Mouse (Mus musculus) olfactory bulb, adult 2 months (tissue): ENCODE data around the gene Cic.

Experiments
- CTCF ChIP-seq: fragments of 200-500 bp; IDR thresholded peaks from 2 replicates; pipeline ENCODE4 v1.5.1; 2012; ENCODE audit warnings: low read depth, mild to moderate bottlenecking, low read length, moderate library complexity; ENCODE audit not compliant: insufficient read depth
- POLR2A ChIP-seq: fragments of 200-500 bp; IDR thresholded peaks from 2 replicates; pipeline ENCODE4 v1.6.1; 2012; ENCODE audit warnings: mild to moderate bottlenecking, low read depth, low read length, moderate library complexity; ENCODE audit not compliant: insufficient read depth

DNA sequence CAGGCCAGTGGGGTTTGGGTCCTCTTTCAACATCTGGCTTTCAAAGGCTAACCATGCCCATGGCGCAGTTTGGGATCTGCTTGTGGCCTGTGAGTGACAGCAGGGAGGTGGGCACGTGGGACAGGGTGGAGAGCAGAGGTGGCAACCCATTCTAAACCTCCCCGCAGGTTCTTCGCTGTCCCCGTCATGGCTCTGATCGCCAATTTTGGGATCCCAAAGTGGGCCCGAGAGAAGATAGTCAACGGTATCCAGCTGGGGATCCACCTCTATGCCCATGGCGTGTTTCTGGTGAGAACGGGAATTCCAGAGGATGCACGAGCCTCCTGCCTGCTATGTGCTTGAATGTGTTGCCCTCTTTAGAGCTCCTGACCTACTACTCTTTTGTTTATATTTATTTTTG, 43.7 kb downstream of the Cic start:
- no peak for TF ChIP-seq POLR2A
- no peak for TF ChIP-seq CTCF
